Mouse (Mus musculus): ENCODE measurements around the gene Zbtb42.

Zbtb42 gene

GRCm38 (mm10) chr12:112693185-112694126 lies 14.8 kb downstream of the Zbtb42 start:
- DNase-seq, result peak; percentile 96

GRCm38 (mm10) chr12:112694127-112694475 lies 15.5 kb downstream of the Zbtb42 start:
- no peak for DNase-seq

- no peak for DNase-seq
These were observed 18.3 kb downstream of the Zbtb42 start for GRCm38 (mm10) chr12:112696806-112697425.

- DNase-seq, result peak; percentile 35
These were observed 21.9 kb downstream of the Zbtb42 start for GRCm38 (mm10) chr12:112700522-112700921.

- DNase-seq, result no peak
These were observed 24.0 kb downstream of the Zbtb42 start for GRCm38 (mm10) chr12:112702374-112703320.

- DNase-seq, result peak; percentile 93
These were observed 28.3 kb downstream of the Zbtb42 start for GRCm38 (mm10) chr12:112706704-112707572.

- no peak for DNase-seq
These were observed 28.9 kb downstream of the Zbtb42 start for GRCm38 (mm10) chr12:112707573-112707869.

- DNase-seq, result peak; percentile 75
These were observed 35.4 kb downstream of the Zbtb42 start for GRCm38 (mm10) chr12:112713984-112714383.

GRCm38 (mm10) chr12:112717140-112717539 lies 38.5 kb downstream of the Zbtb42 start:
- peak; percentile 72 for DNase-seq

GRCm38 (mm10) chr12:112718995-112719394 lies 40.4 kb downstream of the Zbtb42 start:
- DNase-seq, result no peak

- DNase-seq, result no peak
These were observed 41.6 kb downstream of the Zbtb42 start, which contains the start of gene Cep170b for GRCm38 (mm10) chr12:112720216-112720615. Cep170b (plus strand) TSS chr12:112720455.

GRCm38 (mm10) chr12:112720890-112721423 lies 42.3 kb downstream of the Zbtb42 start:
- no peak for DNase-seq

GRCm38 (mm10) chr12:112721424-112722239 lies 43.0 kb downstream of the Zbtb42 start:
- DNase-seq, result peak; percentile 80

- DNase-seq, result peak; percentile 79
These were observed 43.8 kb downstream of the Zbtb42 start for GRCm38 (mm10) chr12:112722240-112723027.

GRCm38 (mm10) chr12:112723028-112723330 lies 44.4 kb downstream of the Zbtb42 start:
- peak; percentile 31 for DNase-seq

GRCm38 (mm10) chr12:112723445-112723844 lies 44.8 kb downstream of the Zbtb42 start:
- DNase-seq, result no peak

- peak; percentile 89 for DNase-seq
These were observed 45.6 kb downstream of the Zbtb42 start for GRCm38 (mm10) chr12:112724077-112724805.

GRCm38 (mm10) chr12:112727801-112728200 lies 49.2 kb downstream of the Zbtb42 start:
- DNase-seq, result no peak

- DNase-seq, result no peak
These were observed 52.2 kb downstream of the Zbtb42 start for GRCm38 (mm10) chr12:112730808-112731207.
